Mouse (Mus musculus) embryonic facial prominence, embryonic 12.5 days (tissue): ENCODE results near the gene Smyd1. TPM values are rescaled to one million over a fixed set of nuclear protein-coding genes. Genes with fewer than 3 reads are reported as not detected.
A peak's percentile ranks its signal among the peaks of the same experiment; 100 is the strongest.

Source experiments
- ATAC-seq: fragments of 200-750 bp; cut with Nextera tagmentation; 2 replicates; pipeline ENCODE4 v1.8.0; 2017; ENCODE audit not compliant: insufficient number of reproducible peaks, insufficient read depth, low FRiP score, low TSS enrichment
- H3K27ac ChIP-seq: fragments of 300-500 bp; sonication (generic); 2 replicates; pipeline ENCODE4 v1.5.1; 2016; ENCODE audit warnings: mild to moderate bottlenecking
- H3K27me3 ChIP-seq: fragments of 300-500 bp; sonication (generic); 2 replicates; pipeline ENCODE4 v1.6.1; 2016; ENCODE audit warnings: mild to moderate bottlenecking, moderate library complexity
- H3K36me3 ChIP-seq: fragments of 300-500 bp; sonication (generic); 2 replicates; pipeline ENCODE4 v1.6.1; 2016; ENCODE audit warnings: mild to moderate bottlenecking
- H3K4me1 ChIP-seq: fragments of 300-500 bp; sonication (generic); 2 replicates; pipeline ENCODE4 v1.6.1; 2016
- H3K4me2 ChIP-seq: fragments of 300-500 bp; sonication (generic); replicated peaks from 2 replicates; pipeline ENCODE4 v1.6.1; 2016; ENCODE audit warnings: mild to moderate bottlenecking, moderate library complexity
- H3K4me3 ChIP-seq: fragments of 300-500 bp; sonication (generic); 2 replicates; pipeline ENCODE4 v1.5.1; 2016; ENCODE audit warnings: mild to moderate bottlenecking
- H3K9ac ChIP-seq: fragments of 300-500 bp; sonication (generic); 2 replicates; pipeline ENCODE4 v1.6.1; 2016; ENCODE audit warnings: mild to moderate bottlenecking, moderate library complexity
- H3K9me3 ChIP-seq: fragments of 300-500 bp; sonication (generic); 2 replicates; pipeline ENCODE4 v1.6.1; 2016; ENCODE audit warnings: mild to moderate bottlenecking, moderate library complexity
- WGBS: fragments of 180-500 bp; shearing (Covaris S2); methylation state at CpG from one replicate; pipeline ENCODE4 v1.1.7; 2016; 5-methylcytosine and 5-hydroxymethylcytosine counted together
- polyA plus RNA-seq: library from polyadenylated mRNA; unstranded; fragments of >200 nt; fragmentation: Nextera tagmentation; extraction: Ambion mirVana; gene quantifications from 2 replicates; pipeline ENCODE4 v1.2.1, GENCODE M21; 2016

Smyd1 gene
- polyA plus RNA-seq, 1 experiment from 2014 or later: 2.8 TPM

DNA sequence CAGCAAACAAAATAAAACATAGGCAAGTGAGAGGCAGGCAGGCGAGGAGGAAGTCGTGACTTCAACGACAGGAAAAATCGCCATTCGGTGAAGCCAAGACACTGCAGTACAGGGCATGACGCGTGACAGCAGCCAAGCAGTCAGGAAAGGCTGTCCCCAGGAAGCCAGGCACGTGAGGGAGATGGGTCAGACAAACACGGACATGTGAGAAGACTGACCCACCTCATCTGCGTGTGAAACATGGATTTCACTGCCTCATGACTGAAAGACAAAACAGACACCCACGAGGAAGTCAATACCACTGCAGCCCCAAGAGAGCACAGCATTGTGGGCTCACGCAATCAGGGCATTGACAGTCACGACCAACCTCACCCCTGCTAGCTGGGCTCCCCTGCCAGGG, 86.9 kb downstream of the Smyd1 start:
- no peaks in the 10 kb centered on the region for H3K4me1 ChIP-seq
- no peak overlapping the region for H3K27ac ChIP-seq
- H3K36me3 ChIP-seq: no peaks in the 10 kb centered on the region
- H3K27me3 ChIP-seq: no peaks in the 10 kb centered on the region
- no peak for ATAC-seq
- H3K4me3 ChIP-seq: no peak overlapping the region
- no peaks in the 10 kb centered on the region for H3K9me3 ChIP-seq
- H3K4me2 ChIP-seq: no peak overlapping the region
- WGBS: 78% methylated on average over 13 of the region's 13 CpGs
- no peak overlapping the region for H3K9ac ChIP-seq

DNA sequence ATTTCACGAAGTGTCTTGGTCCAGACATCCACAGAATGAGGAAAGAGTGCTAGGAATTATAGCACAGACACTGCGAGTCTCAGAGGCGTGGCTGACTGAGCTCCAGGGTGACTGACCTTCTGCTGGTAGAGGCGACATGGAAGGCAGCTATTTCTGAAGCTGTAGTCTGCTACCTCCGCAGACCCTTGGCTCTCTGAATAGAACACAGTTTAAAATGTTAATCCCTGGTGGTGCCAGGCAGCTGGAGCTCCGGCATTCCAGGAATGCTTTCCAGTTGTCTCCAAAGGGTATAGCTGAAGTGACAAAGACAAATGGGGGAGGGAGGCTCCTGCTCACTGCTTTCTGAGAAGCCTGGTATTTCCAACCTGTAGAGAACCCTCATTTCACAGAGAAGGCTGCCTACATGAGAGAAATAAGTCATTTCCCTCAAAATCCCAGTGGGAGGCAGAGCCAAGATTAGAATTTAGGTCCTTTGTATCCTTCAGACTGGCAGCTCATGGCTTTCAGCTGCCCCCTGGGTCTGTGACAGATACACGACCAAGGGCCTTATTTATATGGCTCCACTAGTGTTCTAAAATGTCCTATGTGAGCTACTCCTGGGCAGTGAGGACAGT, 94.8 kb downstream of the Smyd1 start:
- peaks cover 12% of the 10 kb centered on the region; the same call in 1 of the 2 replicates for H3K4me1 ChIP-seq
- H3K27me3 ChIP-seq: no peaks in the 10 kb centered on the region
- no peak overlapping the region; the same call in 1 of the 2 replicates for H3K4me2 ChIP-seq
- H3K9ac ChIP-seq: no peak overlapping the region
- WGBS: 11% methylated on average over 7 of the region's 7 CpGs
- no peak overlapping the region for H3K4me3 ChIP-seq
- no peak for ATAC-seq
- H3K36me3 ChIP-seq: no peaks in the 10 kb centered on the region
- peak overlapping the region; percentile 63; the same call in 1 of the 2 replicates for H3K27ac ChIP-seq
- H3K9me3 ChIP-seq: no peaks in the 10 kb centered on the region

GRCm38 (mm10) chr6:71226544-71226943, 95.5 kb downstream of the Smyd1 start:
- Histone ChIP-seq H3K36me3 (no peaks in the 10 kb centered on the region), H3K4me3 (no peak overlapping the region), H3K9ac (no peak overlapping the region), H3K4me2 (no peak overlapping the region), H3K27me3 (no peaks in the 10 kb centered on the region), H3K4me1 (peaks cover 12% of the 10 kb centered on the region; the same call in 1 of the 2 replicates), H3K9me3 (no peaks in the 10 kb centered on the region), H3K27ac (no peak overlapping the region)
- ATAC-seq: no peak
- WGBS: 35% methylated on average over 6 of the region's 6 CpGs

DNA sequence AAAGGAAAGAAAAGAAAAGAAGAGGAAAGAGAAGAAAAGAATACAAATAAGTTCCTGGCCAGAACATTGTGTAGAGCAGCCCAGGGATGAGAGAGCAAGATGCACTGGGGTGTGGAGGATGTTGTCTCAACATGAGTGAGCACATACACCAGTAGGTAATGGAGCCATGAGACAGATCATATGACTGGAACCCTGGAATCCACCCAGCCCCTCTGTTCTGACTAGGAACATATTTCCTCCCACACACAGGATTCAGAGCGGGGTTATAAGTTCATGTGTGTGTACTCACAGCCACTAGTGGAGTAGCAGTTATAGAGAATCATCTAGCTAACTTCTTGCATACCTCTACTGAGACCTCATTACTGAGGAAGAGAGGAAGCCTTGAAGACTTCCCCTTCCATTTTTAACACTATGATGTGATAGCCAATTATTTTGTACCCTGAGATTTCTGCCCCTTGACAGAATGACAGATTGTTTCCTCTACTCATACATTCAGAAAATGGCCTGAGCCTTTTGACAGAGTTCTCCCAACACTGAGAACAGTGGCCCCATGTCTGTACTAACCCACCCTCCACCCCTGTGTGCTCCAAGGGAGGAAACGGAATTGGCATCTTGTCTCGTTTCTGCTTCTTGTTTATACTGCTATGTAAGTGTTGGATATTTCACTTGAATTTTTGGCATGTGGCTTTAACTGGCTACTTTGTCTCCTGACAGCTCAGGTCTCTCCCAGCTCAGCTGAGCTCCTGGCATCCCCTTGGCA, 97.7 kb downstream of the Smyd1 start:
- H3K27ac ChIP-seq: no peak overlapping the region
- H3K36me3 ChIP-seq: no peaks in the 10 kb centered on the region
- no peak for ATAC-seq
- no peak overlapping the region for H3K4me3 ChIP-seq
- H3K9me3 ChIP-seq: no peaks in the 10 kb centered on the region
- WGBS: 86% methylated on average over 3 of the region's 3 CpGs
- H3K4me2 ChIP-seq: no peak overlapping the region
- H3K27me3 ChIP-seq: no peaks in the 10 kb centered on the region
- no peak overlapping the region for H3K9ac ChIP-seq
- H3K4me1 ChIP-seq: peaks cover 12% of the 10 kb centered on the region; the same call in 1 of the 2 replicates

GRCm38 (mm10) chr6:71221501-71221900, 100.5 kb downstream of the Smyd1 start:
- H3K27ac ChIP-seq: no peak overlapping the region
- peaks cover 1% of the 10 kb centered on the region; the same call in 1 of the 2 replicates for H3K4me1 ChIP-seq
- 81% methylated on average over 4 of the region's 4 CpGs for WGBS
- no peak overlapping the region for H3K9ac ChIP-seq
- no peak for ATAC-seq
- no peak overlapping the region for H3K4me2 ChIP-seq
- H3K4me3 ChIP-seq: no peak overlapping the region
- no peaks in the 10 kb centered on the region for H3K9me3 ChIP-seq
- no peaks in the 10 kb centered on the region for H3K36me3 ChIP-seq
- H3K27me3 ChIP-seq: no peaks in the 10 kb centered on the region

DNA sequence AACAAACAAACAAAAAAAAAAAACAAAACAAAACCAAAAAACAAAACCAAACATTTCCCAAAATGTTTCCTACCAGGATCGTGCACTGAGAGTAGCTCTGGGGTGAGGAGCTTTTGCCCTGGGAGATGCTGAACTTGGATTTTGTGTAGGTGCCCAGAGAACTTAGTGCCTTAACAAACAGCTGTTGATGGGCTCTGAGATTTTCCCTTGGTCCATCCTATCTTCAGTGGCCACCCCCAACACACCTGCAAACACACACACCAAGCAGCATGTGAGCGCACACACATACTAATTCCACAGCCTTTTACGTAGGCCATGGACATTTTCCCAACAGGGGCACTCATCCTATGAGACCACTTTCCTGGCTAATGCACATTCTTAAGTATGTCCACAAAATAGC, 109.6 kb downstream of the Smyd1 start:
- ATAC-seq: no peak
- no peak overlapping the region for H3K4me3 ChIP-seq

DNA sequence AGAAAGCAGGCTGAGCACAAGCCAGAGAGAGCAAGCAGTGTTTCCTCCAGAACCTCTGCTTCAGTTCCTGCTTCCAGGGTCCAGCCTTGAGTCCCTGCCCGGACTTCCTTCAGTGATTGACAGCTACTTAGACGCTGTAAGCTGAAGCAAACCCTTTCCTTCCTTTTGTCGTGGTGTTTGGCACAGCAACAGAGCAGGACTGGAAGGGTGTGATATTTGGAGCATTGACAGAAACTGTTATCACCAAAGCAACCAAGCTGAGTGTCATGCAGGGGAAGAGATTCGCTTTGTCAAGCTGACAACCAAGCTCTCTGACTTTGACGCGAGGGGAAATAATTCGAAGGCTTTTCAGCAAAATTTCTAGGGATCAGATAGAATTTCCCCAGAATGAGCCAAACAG, 110.1 kb downstream of the Smyd1 start:
- Histone ChIP-seq H3K27me3 (no peaks in the 10 kb centered on the region), H3K27ac (no peak overlapping the region), H3K9ac (no peak overlapping the region), H3K4me1 (no peaks in the 10 kb centered on the region), H3K9me3 (no peaks in the 10 kb centered on the region), H3K36me3 (no peaks in the 10 kb centered on the region), H3K4me3 (no peak overlapping the region), H3K4me2 (no peak overlapping the region)
- WGBS: 64% methylated on average over 7 of the region's 7 CpGs
- ATAC-seq: no peak

More for the DNA sequence above, 109.6 kb downstream of the Smyd1 start:
- Histone ChIP-seq H3K27me3 (no peaks in the 10 kb centered on the region), H3K4me1 (no peaks in the 10 kb centered on the region), H3K36me3 (no peaks in the 10 kb centered on the region), H3K9me3 (no peaks in the 10 kb centered on the region), H3K4me2 (no peak overlapping the region), H3K27ac (no peak overlapping the region), H3K9ac (no peak overlapping the region)
- 97% methylated on average over 3 of the region's 3 CpGs for WGBS

DNA sequence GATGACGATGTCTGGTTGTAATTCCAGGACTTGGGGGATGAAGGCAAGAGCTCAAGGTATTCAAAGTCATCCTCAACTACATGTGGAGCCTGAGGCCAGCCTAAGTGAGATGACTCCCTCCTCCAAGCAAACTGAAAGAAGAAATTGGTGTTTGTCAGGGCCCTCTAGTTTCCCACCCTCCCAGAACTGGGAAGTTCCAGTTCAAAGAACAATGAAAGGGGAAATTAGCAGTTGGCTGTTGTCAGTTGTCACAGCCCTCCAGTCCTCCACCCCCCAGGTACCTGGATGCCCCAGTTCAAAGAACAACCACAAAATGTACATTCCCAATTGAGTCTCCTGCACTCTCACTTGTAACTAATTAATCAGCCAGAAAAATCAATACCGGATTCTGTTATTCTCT, 113.3 kb downstream of the Smyd1 start:
- H3K4me3 ChIP-seq: no peak overlapping the region
- H3K36me3 ChIP-seq: no peaks in the 10 kb centered on the region
- H3K9ac ChIP-seq: no peak overlapping the region
- no peak overlapping the region for H3K4me2 ChIP-seq
- ATAC-seq: no peak
- no peaks in the 10 kb centered on the region for H3K9me3 ChIP-seq
- WGBS: 80% methylated on average over 2 of the region's 2 CpGs
- no peaks in the 10 kb centered on the region for H3K4me1 ChIP-seq
- H3K27me3 ChIP-seq: no peaks in the 10 kb centered on the region
- H3K27ac ChIP-seq: no peak overlapping the region

DNA sequence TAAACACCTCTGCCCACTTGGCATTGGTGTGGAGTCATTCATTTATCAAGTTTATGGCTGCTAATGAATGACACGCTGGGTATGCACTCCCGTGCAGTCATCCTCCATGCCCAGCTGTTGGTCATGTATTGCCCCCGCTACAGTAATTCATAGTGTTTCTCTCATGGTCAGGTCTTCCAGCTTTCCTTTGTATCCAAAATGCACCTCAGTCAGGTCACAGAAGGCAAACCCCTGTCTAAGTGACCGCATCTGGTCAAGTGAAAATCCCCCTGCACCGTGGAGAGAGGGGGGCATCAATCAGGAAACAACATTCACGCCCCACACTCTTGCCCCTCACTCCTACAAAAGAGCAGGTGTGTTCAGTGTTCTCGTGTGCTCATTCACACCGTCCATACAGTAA, 117.9 kb downstream of the Smyd1 start:
- Histone ChIP-seq H3K27ac (no peak overlapping the region), H3K36me3 (no peaks in the 10 kb centered on the region), H3K4me1 (no peaks in the 10 kb centered on the region), H3K4me2 (no peak overlapping the region), H3K9ac (no peak overlapping the region), H3K9me3 (no peaks in the 10 kb centered on the region), H3K27me3 (no peaks in the 10 kb centered on the region), H3K4me3 (no peak overlapping the region)
- ATAC-seq: no peak
- 91% methylated on average over 8 of the region's 8 CpGs for WGBS

DNA sequence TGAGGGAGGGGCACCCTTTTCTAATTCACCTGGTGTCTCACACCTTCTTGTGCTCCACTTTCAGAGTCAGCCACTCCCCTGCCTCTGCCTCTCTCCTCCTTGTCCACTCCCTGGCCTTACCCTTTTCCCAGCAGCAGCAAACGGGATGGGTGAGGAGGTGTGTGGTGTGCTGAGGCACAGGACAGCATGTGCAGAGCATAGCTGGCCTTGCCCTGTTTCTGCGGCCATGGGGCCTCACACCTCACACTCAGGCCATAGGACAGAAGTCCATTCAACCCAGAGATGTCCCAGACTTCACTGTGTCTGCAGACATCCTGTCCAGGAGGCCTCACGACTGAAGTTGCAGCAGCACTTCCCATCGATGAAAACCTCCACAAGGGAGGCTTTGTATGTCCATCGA, 118.4 kb downstream of the Smyd1 start:
- Histone ChIP-seq H3K9me3 (no peaks in the 10 kb centered on the region), H3K4me3 (no peak overlapping the region), H3K27me3 (no peaks in the 10 kb centered on the region), H3K9ac (no peak overlapping the region), H3K27ac (no peak overlapping the region), H3K36me3 (no peaks in the 10 kb centered on the region), H3K4me2 (no peak overlapping the region), H3K4me1 (no peaks in the 10 kb centered on the region)
- no peak for ATAC-seq
- 78% methylated on average over 5 of the region's 5 CpGs for WGBS

GRCm38 (mm10) chr6:71201925-71202324, 120.1 kb downstream of the Smyd1 start:
- Histone ChIP-seq H3K4me3 (no peak overlapping the region), H3K36me3 (no peaks in the 10 kb centered on the region), H3K9me3 (no peaks in the 10 kb centered on the region), H3K27ac (no peak overlapping the region), H3K9ac (no peak overlapping the region), H3K27me3 (no peaks in the 10 kb centered on the region), H3K4me1 (no peaks in the 10 kb centered on the region), H3K4me2 (no peak overlapping the region)
- no peak for ATAC-seq
- 61% methylated on average over 5 of the region's 5 CpGs for WGBS

GRCm38 (mm10) chr6:71199612-71200011, 122.4 kb downstream of the Smyd1 start, which contains the start of gene Fabp1:
Fabp1 (plus strand) TSS chr6:71199827.
- Histone ChIP-seq H3K9me3 (no peaks in the 10 kb centered on the region), H3K36me3 (no peaks in the 10 kb centered on the region), H3K27me3 (no peaks in the 10 kb centered on the region), H3K4me2 (no peak within 1 kb of the TSS), H3K4me1 (no peaks in the 10 kb centered on the region), H3K27ac (no peak within 1 kb of the TSS), H3K4me3 (no peak within 1 kb of the TSS), H3K9ac (no peak within 1 kb of the TSS)
- no peak for ATAC-seq
- 80% methylated on average over 4 of the region's 4 CpGs for WGBS
